Mouse (Mus musculus) ES-E14 (cell line): ENCODE results near the gene Ly6g5c.

Experiments
- HCFC1 ChIP-seq: IDR thresholded peaks from 2 replicates; pipeline ENCODE4 v1.6.1; 2012; ENCODE audit warnings: low read length, inconsistent platforms, borderline replicate concordance; ENCODE audit not compliant: insufficient read depth
- ZC3H11A ChIP-seq: IDR thresholded peaks from 2 replicates; pipeline ENCODE4 v1.6.1; 2012; ENCODE audit warnings: low read depth, mild to moderate bottlenecking, inconsistent platforms, low read length, borderline replicate concordance
- ZNF384 ChIP-seq: IDR thresholded peaks from 2 replicates; pipeline ENCODE4 v1.6.1; 2012; ENCODE audit warnings: low read depth, low read length, inconsistent platforms

DNA sequence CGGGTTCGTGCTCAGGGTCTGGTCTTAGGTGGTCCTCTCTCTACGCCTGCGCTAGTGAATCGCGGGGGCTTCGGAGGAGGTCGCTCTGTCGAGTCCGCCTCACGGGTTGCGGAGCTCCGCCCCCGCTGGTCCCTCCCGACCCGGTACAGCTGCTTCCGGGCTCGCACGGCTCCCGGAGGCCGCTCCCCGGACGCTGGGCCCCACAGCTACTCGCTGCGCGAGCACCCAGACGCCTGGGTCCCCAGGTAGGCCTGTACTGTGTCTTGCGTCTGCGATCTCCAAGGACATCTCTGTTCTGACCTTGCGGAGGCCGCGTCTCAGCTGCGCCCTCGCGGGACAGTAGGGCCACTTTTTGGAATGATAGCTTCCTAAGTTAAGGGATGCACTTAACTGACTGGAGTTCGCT is 18.1 kb downstream of the Ly6g5c start, which contains the start of gene D17H6S53E:
- TF ChIP-seq HCFC1 (no peak), ZC3H11A (no peak), ZNF384 (no peak)
